Mouse (Mus musculus) monocyte, adult 5-6 weeks (primary cell): ENCODE measurements around the gene Prokr2. TPM values are rescaled to one million over a fixed set of nuclear protein-coding genes. Genes with fewer than 3 reads are reported as not detected.
A peak's percentile ranks its signal among the peaks of the same experiment; 100 is the strongest.
"Not testable (repeated sequence)": the region's sequence is repeated elsewhere in the genome, so short reads cannot be mapped to it uniquely, and the experiment has no call there.

Experiments used
- ATAC-seq: fragments of 153-309, 156-312 bp; replicated peaks from 2 replicates; pipeline ENCODE4 v1.8.0; 2017; ENCODE audit warnings: mild to moderate bottlenecking; ENCODE audit not compliant: low TSS enrichment, insufficient number of reproducible peaks, severe bottlenecking, poor library complexity, low FRiP score
- total RNA-seq: library from RNA; stranded (forward); fragments of 200-1000, 200-491, 200-594 nt; gene quantifications from 3 replicates; pipeline ENCODE4 v1.2.3, GENCODE M21; 2017

The Prokr2 gene
- total RNA-seq, 1 experiment from 2014 or later = not detected

DNA sequence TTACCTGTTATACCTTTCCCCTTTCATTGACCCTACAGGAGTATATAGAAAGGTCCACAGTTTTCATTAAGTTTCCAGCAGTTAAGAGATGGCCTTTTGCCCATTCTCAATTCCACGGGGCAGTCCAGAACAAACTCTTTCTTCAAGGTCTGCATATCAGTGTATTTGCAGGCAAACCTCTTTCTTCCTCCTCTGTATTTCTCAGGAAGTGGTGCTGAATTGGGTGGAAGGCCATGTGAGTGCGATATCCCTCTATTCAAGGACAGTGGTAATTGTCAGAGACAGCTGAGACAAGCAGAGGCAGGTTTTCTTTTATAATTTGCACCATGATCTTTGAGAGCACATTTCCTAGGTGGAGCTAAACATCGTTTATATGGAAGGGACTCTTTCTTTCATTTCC lies 16.8 kb downstream of the Prokr2 start:
- ATAC-seq = no peak

DNA sequence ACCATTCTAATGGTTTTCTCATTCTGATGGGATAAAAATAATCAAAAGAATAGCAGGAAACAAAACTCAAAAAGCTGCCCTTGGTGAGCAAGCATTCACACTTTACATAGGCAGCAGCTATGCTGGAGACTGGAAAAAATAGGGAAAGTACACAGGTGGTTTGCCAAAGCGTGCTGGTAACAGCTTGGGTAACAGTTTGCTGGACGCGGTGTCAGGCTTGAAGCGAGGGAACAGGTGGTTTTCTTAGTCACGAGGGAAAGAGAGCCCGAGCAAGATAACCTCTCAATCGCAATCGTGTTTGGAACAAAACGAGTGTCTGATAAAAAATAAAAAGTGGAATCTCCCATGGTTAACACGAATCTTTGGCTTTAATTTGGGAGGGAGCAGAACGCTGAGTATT lies 41.4 kb downstream of the Prokr2 start:
- ATAC-seq = no peak

DNA sequence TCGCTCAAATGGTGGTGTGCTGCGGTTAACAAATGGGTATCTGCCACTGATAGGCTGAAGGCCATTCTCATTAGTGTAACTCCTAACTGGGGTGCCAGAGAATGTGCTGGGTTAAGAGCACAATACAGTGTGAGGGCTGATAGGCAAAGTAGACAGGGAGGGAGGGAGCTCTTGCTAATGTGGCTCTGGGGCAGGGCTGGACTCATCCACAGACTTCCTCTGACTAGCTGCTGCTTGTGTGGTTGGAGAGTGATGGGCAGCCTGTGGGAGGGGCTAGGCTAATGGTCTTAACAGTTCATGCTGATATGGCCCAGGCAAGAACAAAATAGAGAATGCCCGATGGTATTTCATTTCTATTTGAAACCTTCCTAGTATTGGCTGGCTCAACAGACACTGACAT lies 44.0 kb downstream of the Prokr2 start:
- ATAC-seq = no peak

- ATAC-seq = no peak
These were observed 44.9 kb downstream of the Prokr2 start for GRCm38 (mm10) chr2:132340350-132340749.

GRCm38 (mm10) chr2:132337202-132337601 lies 48.0 kb downstream of the Prokr2 start:
- no peak for ATAC-seq

GRCm38 (mm10) chr2:132323541-132323940 lies 61.7 kb downstream of the Prokr2 start:
- no peak for ATAC-seq

DNA sequence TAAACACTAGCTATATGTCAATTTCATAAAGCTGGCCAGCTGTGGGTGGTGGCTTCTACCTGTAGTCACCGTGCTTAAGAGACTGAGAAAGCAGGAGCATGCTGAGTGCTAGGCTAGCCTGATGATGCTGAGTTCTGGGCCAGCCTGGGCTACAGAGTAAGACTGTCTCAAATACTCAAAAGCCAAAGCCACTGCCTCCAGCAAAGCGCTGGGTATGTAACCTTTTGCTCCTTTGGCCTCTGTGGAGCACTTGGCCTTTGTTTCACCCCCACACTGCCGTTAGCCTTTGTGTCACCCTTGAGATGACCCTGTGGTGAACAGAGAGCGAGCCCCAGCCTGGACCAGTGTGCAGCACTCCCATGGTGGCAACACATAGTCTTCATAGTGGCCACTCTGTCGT lies 64.7 kb downstream of the Prokr2 start:
- ATAC-seq = no peak

DNA sequence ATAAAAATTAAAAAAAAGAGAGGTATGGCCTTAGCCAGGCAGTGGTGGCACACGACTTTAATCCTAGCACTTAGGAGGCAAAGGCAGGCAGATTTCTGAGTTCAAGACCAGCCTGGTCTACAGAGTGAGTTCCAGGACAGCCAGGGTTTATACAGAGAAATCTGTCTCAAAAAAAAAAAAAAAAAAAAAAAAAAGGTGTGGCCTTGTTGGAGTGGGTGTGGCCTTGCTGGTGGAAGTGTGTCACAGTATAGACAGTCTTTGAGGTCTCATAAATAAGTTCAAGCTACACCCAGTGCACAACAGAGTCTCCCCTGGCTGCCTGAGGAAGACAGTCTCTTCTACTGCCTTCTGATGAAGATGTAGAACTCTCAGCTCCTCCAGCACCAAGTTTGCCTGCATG lies 68.1 kb downstream of the Prokr2 start:
- ATAC-seq = no peak

- peak; percentile 86 for ATAC-seq
These were observed 69.0 kb downstream of the Prokr2 start for GRCm38 (mm10) chr2:132316041-132316808.

GRCm38 (mm10) chr2:132314057-132314456 lies 71.2 kb downstream of the Prokr2 start:
- not testable (repeated sequence) for ATAC-seq

DNA sequence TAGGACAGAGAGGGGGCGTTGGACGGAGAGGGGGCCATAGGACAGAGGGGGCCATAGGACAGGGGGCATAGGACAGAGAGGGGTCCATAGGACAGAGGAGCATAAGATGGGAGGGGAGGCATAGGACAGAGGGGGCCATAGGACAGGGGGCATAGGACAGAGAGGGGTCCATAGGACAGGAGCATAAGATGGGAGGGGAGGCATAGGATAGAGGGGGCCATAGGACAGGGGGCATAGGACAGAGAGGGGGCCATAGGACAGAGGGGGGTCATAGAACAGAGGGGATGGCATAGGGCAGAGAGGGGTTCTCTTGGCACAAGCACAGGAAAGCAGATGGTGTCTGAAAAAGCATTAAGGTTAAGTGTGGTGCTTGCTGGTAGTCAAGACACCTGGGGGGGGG lies 71.7 kb downstream of the Prokr2 start:
- ATAC-seq = no peak

- ATAC-seq = no peak
These were observed 72.6 kb downstream of the Prokr2 start for GRCm38 (mm10) chr2:132312616-132313015.

- ATAC-seq = no peak
These were observed 75.8 kb downstream of the Prokr2 start for GRCm38 (mm10) chr2:132309398-132309930.

DNA sequence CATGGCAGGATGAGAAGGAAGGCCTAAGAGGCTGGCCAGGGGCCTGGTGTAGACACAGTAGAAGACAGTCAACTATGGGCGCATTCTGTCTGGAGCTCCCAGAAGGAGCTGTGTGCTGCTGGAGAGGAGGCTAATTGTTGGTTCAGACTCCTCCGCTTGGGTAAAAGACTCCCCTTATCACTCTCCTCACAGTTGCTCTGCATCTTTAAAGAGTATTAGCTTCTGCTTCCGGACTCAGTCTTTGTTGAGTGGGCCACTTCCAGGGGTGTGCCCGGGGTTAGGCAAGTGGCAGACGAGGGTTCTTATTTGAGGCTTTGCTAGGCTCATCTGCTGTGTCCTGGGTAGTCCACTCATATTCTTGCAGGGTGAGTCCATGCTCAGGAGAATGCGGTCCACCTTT lies 76.4 kb downstream of the Prokr2 start:
- ATAC-seq = no peak

GRCm38 (mm10) chr2:132307213-132307843 lies 77.9 kb downstream of the Prokr2 start:
- ATAC-seq = no peak

DNA sequence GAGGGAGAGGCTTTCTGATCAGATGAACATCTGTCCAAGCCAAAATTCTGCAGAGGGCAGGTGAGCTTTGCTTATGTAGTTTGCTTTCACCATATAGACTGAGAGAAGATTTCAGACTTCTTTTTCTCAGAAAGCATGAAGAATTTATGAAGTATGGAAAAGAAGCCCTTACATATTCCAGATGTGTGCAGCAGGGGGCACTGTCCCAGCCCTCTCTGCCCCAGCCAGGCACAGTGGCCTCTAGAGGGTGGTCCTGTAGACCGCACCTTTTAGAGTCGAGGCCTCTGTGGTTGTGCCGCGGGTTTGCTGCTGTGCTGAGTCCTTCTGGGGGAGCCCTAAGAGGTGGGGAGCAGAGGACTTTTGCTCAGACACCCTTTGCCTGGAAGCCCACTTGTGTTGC lies 79.3 kb downstream of the Prokr2 start:
- no peak for ATAC-seq

DNA sequence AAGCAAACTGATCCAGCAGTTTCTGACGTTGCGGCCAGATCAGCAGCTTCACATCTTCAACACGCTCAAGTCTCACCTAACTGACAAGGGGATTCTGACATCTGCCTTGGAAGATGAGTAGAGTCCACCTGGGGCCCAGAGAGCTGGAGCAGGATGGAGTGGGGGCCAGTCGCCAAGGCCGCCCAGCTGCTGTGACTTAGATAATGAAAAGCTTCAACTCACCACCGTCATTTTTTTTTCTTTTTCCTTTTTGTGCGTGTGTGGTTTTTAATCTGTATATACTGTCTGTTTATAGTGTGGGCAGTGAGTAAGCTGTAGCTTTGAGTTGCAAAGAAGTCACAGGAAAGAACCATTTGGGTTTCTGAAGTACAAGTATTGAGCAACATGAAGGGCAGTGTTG lies 80.1 kb downstream of the Prokr2 start:
- no peak for ATAC-seq

DNA sequence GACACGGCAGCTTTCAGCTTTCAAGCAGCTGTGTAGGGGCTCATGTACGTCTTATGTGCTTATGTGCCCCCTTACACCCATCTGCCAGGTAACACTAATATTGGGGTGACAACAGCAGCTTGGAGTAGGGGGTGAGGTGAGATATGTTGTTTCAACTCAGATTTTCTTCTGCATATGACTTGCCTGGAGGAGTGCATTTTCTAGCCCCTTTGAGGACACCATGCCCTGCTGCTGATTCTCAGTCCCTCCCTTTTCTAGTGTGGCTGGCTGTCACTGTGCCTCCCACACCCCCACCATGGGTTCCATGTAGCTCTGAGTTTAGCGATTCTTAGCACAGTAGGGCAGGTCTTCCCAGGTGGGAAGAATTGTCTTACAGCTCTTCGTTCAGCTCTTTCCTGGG lies 83.8 kb downstream of the Prokr2 start:
- ATAC-seq = no peak

DNA sequence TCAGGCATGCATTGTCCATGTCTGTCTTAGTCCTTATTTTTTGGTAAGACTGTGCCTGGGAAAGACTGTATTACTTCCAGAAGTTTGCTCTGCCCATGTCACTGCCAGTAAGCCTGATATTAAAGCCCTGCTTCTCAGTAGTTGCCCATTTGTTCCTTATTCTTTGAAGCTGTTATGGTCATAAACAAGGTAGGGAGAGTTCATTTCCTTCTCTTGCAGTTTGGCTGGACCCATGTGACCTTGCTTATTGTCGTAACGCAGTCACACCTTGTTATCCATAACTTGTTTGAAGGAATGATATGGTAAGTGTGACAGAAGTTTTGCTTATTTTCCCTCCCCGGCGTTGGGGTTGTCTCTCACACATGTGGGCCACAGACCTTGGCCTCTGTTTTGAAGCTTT lies 87.0 kb downstream of the Prokr2 start:
- ATAC-seq = no peak
